8 mouse cellular contexts compared by ENCODE assay signal in genomic region chr13:59971231-59972092, GRCm38 (mm10).
A peak's percentile ranks its signal among the peaks of the same experiment; 100 is the strongest.
DNase-seq lines count a peak whose midpoint lies in the region; ATAC-seq lines count a peak whose summit lies in the region.

No protein-coding gene starts in this region.

- no peak overlapping the region for H3K27ac ChIP-seq in lung, embryonic 15.5 days
- H3K27ac ChIP-seq in forebrain, embryonic 11.5 days (ENCODE audit: low read depth, low read length) = peak overlapping the region; percentile 89
- 0 out of 2 replicates have a peak overlapping the region, but pooled peaks have one; percentile 26 for H3K27ac ChIP-seq in neural tube, embryonic 12.5 days

- peaks cover 17% of the 10 kb centered on the region for H3K4me1 ChIP-seq in lung, embryonic 15.5 days
- peaks cover 28% of the 10 kb centered on the region for H3K4me1 ChIP-seq in forebrain, embryonic 11.5 days (replicated peaks; ENCODE audit: control insufficient read depth, insufficient read depth, low read length)
- peaks cover 23% of the 10 kb centered on the region for H3K4me1 ChIP-seq in neural tube, embryonic 12.5 days

- no peaks in the 10 kb centered on the region for H3K9me3 ChIP-seq in lung, embryonic 15.5 days
- H3K9me3 ChIP-seq in forebrain, embryonic 11.5 days (ENCODE audit: control insufficient read depth, low read length) = no peaks in the 10 kb centered on the region
- H3K9me3 ChIP-seq in neural tube, embryonic 12.5 days = no peaks in the 10 kb centered on the region

- peak overlapping the region; percentile 59 for H3K4me2 ChIP-seq in lung, embryonic 15.5 days
- peak overlapping the region; percentile 56 for H3K4me2 ChIP-seq in forebrain, embryonic 11.5 days (ENCODE audit: low read depth, low read length, severe bottlenecking)
- H3K4me2 ChIP-seq in neural tube, embryonic 12.5 days (replicated peaks) = peak overlapping the region; percentile 56

- no peak for ATAC-seq in lung, embryonic 15.5 days (ENCODE audit: borderline replicate concordance, extremely low read depth, low FRiP score, low TSS enrichment)
- ATAC-seq in forebrain, embryonic 11.5 days (replicated peaks; ENCODE audit: low FRiP score) = peak; percentile 92
- peak; percentile 79 for ATAC-seq in neural tube, embryonic 12.5 days (ENCODE audit: low FRiP score, low read depth)

- 12% methylated on average over 25 of the region's 25 CpGs for WGBS in lung, embryonic 15.5 days
- WGBS in forebrain, embryonic 11.5 days = under 1% methylated on average over 25 of the region's 25 CpGs
- WGBS in neural tube, embryonic 12.5 days = 2% methylated on average over 25 of the region's 25 CpGs

- DNase-seq in lung, postnatal 25 days (ENCODE audit: low spot score) = no peak
- peak; percentile 87 for DNase-seq in forebrain, embryonic 11.5 days (ENCODE audit: low spot score)
- peak; percentile 46 for DNase-seq in kidney, postnatal 14 days
- no peak for DNase-seq in frontal cortex, postnatal 14 days (ENCODE audit: low spot score in 2 of 2)
- DNase-seq in thymus, postnatal 4 days = no peak
- no peak for DNase-seq in lung, postnatal 4 days

- H3K27me3 ChIP-seq in lung, embryonic 15.5 days = peaks cover 19% of the 10 kb centered on the region
- H3K27me3 ChIP-seq in forebrain, embryonic 11.5 days (ENCODE audit: control insufficient read depth, insufficient read depth, low read length) = 0 out of 2 replicates have a peak, but pooled peaks cover 2% of the 10 kb centered on the region
- 0 out of 2 replicates have a peak, but pooled peaks cover 6% of the 10 kb centered on the region for H3K27me3 ChIP-seq in neural tube, embryonic 12.5 days (replicated peaks)

- H3K4me3 ChIP-seq in lung, embryonic 15.5 days = peak overlapping the region; percentile 29
- H3K4me3 ChIP-seq in forebrain, embryonic 11.5 days (ENCODE audit: low read depth, low read length) = peak overlapping the region; percentile 11; the same call in 1 of the 2 replicates
- peak overlapping the region; percentile 4; the same call in 1 of the 2 replicates for H3K4me3 ChIP-seq in neural tube, embryonic 12.5 days

- H3K36me3 ChIP-seq in lung, embryonic 15.5 days = no peaks in the 10 kb centered on the region
- H3K36me3 ChIP-seq in forebrain, embryonic 11.5 days (ENCODE audit: control insufficient read depth, insufficient read depth, low read length) = no peaks in the 10 kb centered on the region
- no peaks in the 10 kb centered on the region for H3K36me3 ChIP-seq in neural tube, embryonic 12.5 days

- no peak overlapping the region; the same call in 1 of the 2 replicates for H3K9ac ChIP-seq in lung, embryonic 15.5 days
- peak overlapping the region; percentile 36 for H3K9ac ChIP-seq in forebrain, embryonic 11.5 days (ENCODE audit: low read length)
- no peak overlapping the region for H3K9ac ChIP-seq in neural tube, embryonic 12.5 days

Comparison
In these comparisons a context has a peak if more than half of its experiments do, and no peak if none do; other contexts are left out.
1. DNase-seq: peak in forebrain, embryonic 11.5 days (single experiment) and kidney, postnatal 14 days (single experiment); none in lung, postnatal 25 days (single experiment), frontal cortex, postnatal 14 days (0 of 2), thymus, postnatal 4 days (single experiment) and lung, postnatal 4 days (0 of 2).
2. Peak in every context shown above with its lines, with median percentiles within 50 percentile points of each other: H3K4me2 ChIP-seq and H3K4me3 ChIP-seq.